Mouse (Mus musculus) kidney, postnatal 0 days (tissue): ENCODE measurements around the gene Inha. TPM values are rescaled to one million over a fixed set of nuclear protein-coding genes. Genes with fewer than 3 reads are reported as not detected.

Source experiments
- ATAC-seq: fragments of 200-750 bp; cut with Nextera tagmentation; replicated peaks from 2 replicates; pipeline ENCODE4 v1.8.0; 2017; ENCODE audit warnings: low read depth, moderate number of reproducible peaks, moderate TSS enrichment, moderate library complexity; ENCODE audit not compliant: low FRiP score
- DNase-seq: peaks from one replicate; pipeline ENCODE4 v3.0.0-alpha.2; 2016; ENCODE audit warnings: low spot score
- H3K27ac ChIP-seq: fragments of 300-500 bp; sonication (generic); 2 replicates; pipeline ENCODE4 v1.5.1; 2014; ENCODE audit warnings: mild to moderate bottlenecking
- H3K27me3 ChIP-seq: fragments of 300-500 bp; sonication (generic); 2 replicates; pipeline ENCODE4 v1.6.1; 2014; ENCODE audit warnings: low read length, mixed read lengths; ENCODE audit not compliant: insufficient read depth
- H3K36me3 ChIP-seq: fragments of 300-500 bp; sonication (generic); 2 replicates; pipeline ENCODE4 v1.6.1; 2014; ENCODE audit warnings: low read length, mixed read lengths; ENCODE audit not compliant: insufficient read depth
- H3K4me1 ChIP-seq: fragments of 300-500 bp; sonication (generic); replicated peaks from 2 replicates; pipeline ENCODE4 v1.6.1; 2014; ENCODE audit warnings: antibody characterized with exemption, low read length, mixed read lengths; ENCODE audit not compliant: insufficient read depth
- H3K4me2 ChIP-seq: fragments of 300-500 bp; sonication (generic); 2 replicates; pipeline ENCODE4 v1.6.1; 2014; ENCODE audit warnings: mild to moderate bottlenecking, low read length, moderate library complexity, mixed read lengths
- H3K4me3 ChIP-seq: fragments of 300-500 bp; sonication (generic); replicated peaks from 2 replicates; pipeline ENCODE4 v1.5.1; 2014; ENCODE audit warnings: low read depth, low read length
- H3K9ac ChIP-seq: fragments of 300-500 bp; sonication (generic); 2 replicates; pipeline ENCODE4 v1.6.1; 2014; ENCODE audit warnings: low read depth, low read length
- H3K9me3 ChIP-seq: fragments of 300-500 bp; sonication (generic); replicated peaks from 2 replicates; pipeline ENCODE4 v1.6.1; 2016; ENCODE audit warnings: low read length, inconsistent platforms, mixed read lengths
- CTCF ChIP-seq: IDR thresholded peaks from 2 replicates; pipeline ENCODE4 v1.5.1; 2016; ENCODE audit warnings: antibody characterized with exemption, low read depth, mild to moderate bottlenecking, moderate library complexity
- WGBS: fragments of 180-500 bp; shearing (Covaris S2); extraction: QIAGEN DNeasy Blood & Tissue Kit; methylation state at CpG from one replicate; pipeline ENCODE4 v1.1.7; 2014; 5-methylcytosine and 5-hydroxymethylcytosine counted together
- polyA plus RNA-seq: library from polyadenylated mRNA; unstranded; fragments of >200 nt; fragmentation: Nextera tagmentation; extraction: Ambion mirVana; gene quantifications from 2 replicates; pipeline ENCODE4 v1.2.1, GENCODE M21; 2015

Inha gene
- polyA plus RNA-seq, 1 experiment from 2014 or later: 3.5 TPM

- Histone ChIP-seq H3K4me3 (no peak overlapping the region), H3K27ac (no peak overlapping the region), H3K36me3 (peaks cover 8% of the 10 kb centered on the region; the same call in 1 of the 2 replicates), H3K4me2 (no peak overlapping the region), H3K27me3 (no peaks in the 10 kb centered on the region), H3K9me3 (no peaks in the 10 kb centered on the region), H3K4me1 (peaks cover 10% of the 10 kb centered on the region; the same call in 1 of the 2 replicates), H3K9ac (no peak overlapping the region)
- DNase-seq (no peak), ATAC-seq (no peak)
- no peak for TF ChIP-seq CTCF
- 75% methylated on average over 17 of the region's 17 CpGs for WGBS
Observed at GRCm38 (mm10) chr1:75549289-75550279, 42.7 kb downstream of the Inha start.

- H3K4me1 ChIP-seq: peaks cover 10% of the 10 kb centered on the region; the same call in 1 of the 2 replicates
- H3K9me3 ChIP-seq: no peaks in the 10 kb centered on the region
- no peak overlapping the region for H3K4me2 ChIP-seq
- H3K4me3 ChIP-seq: no peak overlapping the region
- H3K36me3 ChIP-seq: peaks cover 8% of the 10 kb centered on the region; the same call in 1 of the 2 replicates
- WGBS: 57% methylated on average over 15 of the region's 15 CpGs
- ATAC-seq: no peak
- no peak overlapping the region for H3K27ac ChIP-seq
- DNase-seq: no peak
- no peak overlapping the region for H3K9ac ChIP-seq
- no peaks in the 10 kb centered on the region for H3K27me3 ChIP-seq
- TF ChIP-seq CTCF: no peak
Observed at GRCm38 (mm10) chr1:75550586-75550985, 43.7 kb downstream of the Inha start.

GRCm38 (mm10) chr1:75555680-75556079 lies 48.8 kb downstream of the Inha start:
- TF ChIP-seq CTCF: no peak
- H3K4me2 ChIP-seq: no peak overlapping the region
- no peak overlapping the region for H3K9ac ChIP-seq
- H3K27me3 ChIP-seq: no peaks in the 10 kb centered on the region
- 0 out of 2 replicates have a peak, but pooled peaks cover 6% of the 10 kb centered on the region for H3K4me1 ChIP-seq
- H3K27ac ChIP-seq: no peak overlapping the region
- no peak overlapping the region for H3K4me3 ChIP-seq
- H3K9me3 ChIP-seq: no peaks in the 10 kb centered on the region
- 81% methylated on average over 7 of the region's 7 CpGs for WGBS
- DNase-seq (no peak), ATAC-seq (no peak)
- peaks cover 13% of the 10 kb centered on the region for H3K36me3 ChIP-seq

GRCm38 (mm10) chr1:75556143-75556781 lies 49.4 kb downstream of the Inha start:
- ATAC-seq: no peak
- 0 out of 2 replicates have a peak, but pooled peaks cover 6% of the 10 kb centered on the region for H3K4me1 ChIP-seq
- no peak overlapping the region for H3K27ac ChIP-seq
- H3K4me2 ChIP-seq: no peak overlapping the region
- TF ChIP-seq CTCF: no peak
- H3K9ac ChIP-seq: no peak overlapping the region
- H3K9me3 ChIP-seq: no peaks in the 10 kb centered on the region
- H3K36me3 ChIP-seq: peaks cover 13% of the 10 kb centered on the region
- no peak for DNase-seq
- no peak overlapping the region for H3K4me3 ChIP-seq
- H3K27me3 ChIP-seq: no peaks in the 10 kb centered on the region
- WGBS: 72% methylated on average over 9 of the region's 9 CpGs

- H3K4me3 ChIP-seq: no peak overlapping the region
- H3K27ac ChIP-seq: no peak overlapping the region
- no peaks in the 10 kb centered on the region for H3K9me3 ChIP-seq
- no peak overlapping the region for H3K4me2 ChIP-seq
- H3K36me3 ChIP-seq: peaks cover 8% of the 10 kb centered on the region
- DNase-seq (no peak), ATAC-seq (no peak)
- no peaks in the 10 kb centered on the region for H3K27me3 ChIP-seq
- TF ChIP-seq CTCF: no peak
- H3K9ac ChIP-seq: no peak overlapping the region
- WGBS: 93% methylated on average over 7 of the region's 7 CpGs
- H3K4me1 ChIP-seq: 0 out of 2 replicates have a peak, but pooled peaks cover 6% of the 10 kb centered on the region
Observed at GRCm38 (mm10) chr1:75557041-75557440, 50.2 kb downstream of the Inha start.
